Mouse (Mus musculus) megakaryocyte-erythroid progenitor cell, adult 5-6 weeks (primary cell): ENCODE measurements around the gene Aldh1l1. TPM values are rescaled to one million over a fixed set of nuclear protein-coding genes. Genes with fewer than 3 reads are reported as not detected.
A peak's percentile ranks its signal among the peaks of the same experiment; 100 is the strongest.

Experiments
- ATAC-seq: replicated peaks from 2 replicates; pipeline ENCODE4 v1.8.0; 2016; ENCODE audit warnings: mild to moderate bottlenecking, inconsistent platforms; ENCODE audit not compliant: severe bottlenecking, poor library complexity, low FRiP score, low TSS enrichment
- total RNA-seq, 2 experiments: library from RNA; stranded (forward) in 1 of 2; stranded (reverse) in 1 of 2; fragments of 200-1000, 215-1000 nt in 1 of 2; fragments of >200 nt in 1 of 2; fragmentation: Nextera tagmentation in 1 of 2; gene quantifications; 2 replicates each; pipeline ENCODE4 v1.2.3; 2014 to 2017

The Aldh1l1 gene
- total RNA-seq, 2 experiments from 2014 or later = 4.1 to 5.3 TPM

DNA sequence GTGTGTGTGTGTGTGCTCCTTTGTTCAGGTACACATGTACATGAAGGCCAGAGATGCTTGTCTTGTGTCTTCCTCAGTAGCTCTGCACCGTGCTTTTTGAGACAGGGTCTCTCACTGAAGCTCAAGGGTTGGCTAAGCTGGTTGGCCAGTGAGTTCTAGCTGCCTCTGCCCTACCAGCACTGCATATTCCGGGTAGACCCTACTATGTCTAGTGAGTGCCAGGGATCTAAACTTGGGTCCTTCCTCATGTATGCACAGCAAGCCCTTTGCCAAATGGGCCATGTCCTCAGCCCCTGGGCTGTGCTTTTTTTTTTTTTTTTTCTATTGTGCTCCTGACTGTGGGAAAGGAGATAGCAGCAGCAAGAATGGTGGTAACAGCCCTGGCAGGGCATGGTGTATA, 16.0 kb upstream of the Aldh1l1 start:
- no peak for ATAC-seq

DNA sequence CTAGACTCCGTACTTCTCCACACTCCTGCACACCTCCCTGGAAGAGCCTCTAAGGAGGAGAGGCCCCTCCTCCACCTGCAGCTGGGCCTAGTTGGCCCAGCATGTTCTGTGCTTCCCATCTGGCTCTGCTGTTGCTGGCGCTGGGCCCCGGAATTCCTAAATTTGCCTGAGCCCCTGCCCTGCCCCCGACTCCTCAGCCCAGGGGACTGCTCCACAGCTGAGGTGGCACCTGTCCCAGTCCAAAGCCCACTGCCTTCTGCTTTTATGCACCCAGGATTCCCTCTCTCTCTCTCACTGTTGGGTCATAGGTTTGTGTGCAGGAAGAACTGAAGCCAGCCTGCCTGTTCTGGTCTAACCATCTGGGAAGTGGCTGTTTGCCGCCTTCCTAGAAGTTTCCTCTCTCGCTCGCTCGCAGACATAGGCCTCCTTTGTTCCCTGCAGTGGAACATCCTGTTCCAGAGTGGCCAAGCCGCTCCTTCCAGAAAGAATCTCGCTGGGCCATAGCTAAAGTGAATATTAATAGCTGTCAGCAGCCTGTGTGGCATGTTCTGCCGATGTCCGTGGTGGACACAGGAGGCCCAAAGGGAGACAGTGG, 15.2 kb upstream of the Aldh1l1 start:
- no peak for ATAC-seq

DNA sequence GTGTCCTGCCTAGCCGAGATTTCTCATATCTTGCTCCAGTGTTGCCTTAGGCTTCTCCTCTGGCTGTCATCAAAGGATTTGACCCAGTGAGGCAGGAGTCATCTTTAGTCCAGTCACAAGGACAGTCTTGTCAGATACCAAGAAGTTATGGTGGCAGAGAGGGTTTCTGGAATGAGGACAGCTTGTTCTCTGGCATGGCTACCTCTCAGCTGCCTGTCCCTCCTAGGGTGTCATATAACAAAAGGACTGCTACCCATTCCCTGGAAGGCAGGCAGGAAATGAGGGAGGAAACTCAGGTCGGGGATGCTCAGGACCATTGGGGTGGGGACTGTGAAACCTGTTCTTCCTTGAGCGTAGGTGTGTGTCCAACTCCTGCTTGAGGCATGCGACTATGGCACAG, 14.1 kb upstream of the Aldh1l1 start:
- ATAC-seq = no peak

DNA sequence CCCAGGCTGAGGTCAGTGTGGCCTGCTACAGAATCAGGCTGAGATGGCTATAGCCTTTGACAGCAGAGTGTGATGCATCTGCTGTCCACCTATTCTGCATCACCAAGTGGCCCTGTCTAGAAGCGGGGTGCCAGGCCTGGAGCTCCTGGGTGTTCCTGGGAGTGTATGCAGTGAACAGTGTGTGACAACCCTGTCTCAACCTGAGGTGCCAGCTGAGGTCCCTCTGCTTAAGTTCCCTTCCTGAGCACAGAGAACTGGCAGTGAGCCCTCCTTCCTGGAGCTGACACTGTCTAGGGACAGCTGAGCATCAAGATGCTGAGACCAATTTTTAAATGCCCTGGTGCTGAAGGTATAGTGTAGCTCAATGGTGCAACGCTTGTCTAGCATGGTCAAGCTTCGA, 13.5 kb upstream of the Aldh1l1 start:
- no peak for ATAC-seq

DNA sequence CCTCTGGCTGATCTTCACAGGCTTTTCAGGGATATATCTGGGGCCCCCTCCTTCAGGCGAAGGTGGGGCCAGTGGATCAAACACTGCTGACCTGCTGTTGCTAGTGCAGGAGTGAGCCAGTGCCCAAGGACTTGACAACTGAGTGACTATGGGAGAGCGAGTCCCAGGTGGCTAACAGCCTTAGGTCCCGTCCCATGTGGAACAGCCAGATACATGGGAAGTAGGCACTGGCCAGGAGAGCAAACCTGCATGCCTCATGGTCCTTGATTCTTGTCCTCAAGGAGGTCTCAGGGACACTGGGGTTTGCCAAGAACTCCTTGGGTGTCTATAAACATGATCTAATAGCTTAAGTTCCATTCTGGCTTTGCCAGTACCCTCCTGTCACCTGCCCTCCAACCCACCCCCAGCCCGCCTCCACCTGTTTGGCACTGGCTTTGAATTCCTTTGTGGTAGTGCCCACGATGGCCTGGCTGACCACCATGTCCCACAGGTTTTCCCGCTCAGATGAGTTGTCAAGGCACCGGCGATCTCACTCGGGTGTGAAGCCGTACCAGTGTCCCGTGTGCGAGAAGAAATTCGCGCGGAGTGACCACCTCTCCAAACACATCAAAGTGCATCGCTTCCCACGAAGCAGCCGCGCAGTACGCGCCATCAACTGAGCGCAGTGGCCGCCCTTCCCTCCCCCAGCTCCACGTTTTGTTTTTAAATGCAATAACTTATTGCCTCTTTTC, 12.4 kb upstream of the Aldh1l1 start:
- no peak for ATAC-seq

DNA sequence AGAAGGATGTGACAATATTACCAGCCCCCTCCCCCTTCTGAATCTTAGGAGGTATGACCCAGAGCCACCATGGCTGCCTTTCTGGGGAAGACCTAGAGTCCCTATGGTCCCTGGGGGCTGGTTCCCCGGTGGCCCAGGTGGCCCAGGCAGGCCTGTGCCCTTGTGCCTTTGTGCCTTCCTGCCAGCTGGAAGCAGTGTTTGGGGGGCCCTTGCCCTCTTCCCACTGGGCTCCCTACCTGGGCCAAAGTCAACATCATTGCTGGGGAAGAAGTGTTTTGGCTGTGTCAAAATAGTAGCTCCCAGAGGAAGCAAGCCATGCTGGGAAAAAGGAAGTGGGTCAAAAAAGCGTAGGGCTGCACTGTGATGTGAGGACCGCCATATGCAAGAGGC, 11.9 kb upstream of the Aldh1l1 start:
- ATAC-seq = no peak

DNA sequence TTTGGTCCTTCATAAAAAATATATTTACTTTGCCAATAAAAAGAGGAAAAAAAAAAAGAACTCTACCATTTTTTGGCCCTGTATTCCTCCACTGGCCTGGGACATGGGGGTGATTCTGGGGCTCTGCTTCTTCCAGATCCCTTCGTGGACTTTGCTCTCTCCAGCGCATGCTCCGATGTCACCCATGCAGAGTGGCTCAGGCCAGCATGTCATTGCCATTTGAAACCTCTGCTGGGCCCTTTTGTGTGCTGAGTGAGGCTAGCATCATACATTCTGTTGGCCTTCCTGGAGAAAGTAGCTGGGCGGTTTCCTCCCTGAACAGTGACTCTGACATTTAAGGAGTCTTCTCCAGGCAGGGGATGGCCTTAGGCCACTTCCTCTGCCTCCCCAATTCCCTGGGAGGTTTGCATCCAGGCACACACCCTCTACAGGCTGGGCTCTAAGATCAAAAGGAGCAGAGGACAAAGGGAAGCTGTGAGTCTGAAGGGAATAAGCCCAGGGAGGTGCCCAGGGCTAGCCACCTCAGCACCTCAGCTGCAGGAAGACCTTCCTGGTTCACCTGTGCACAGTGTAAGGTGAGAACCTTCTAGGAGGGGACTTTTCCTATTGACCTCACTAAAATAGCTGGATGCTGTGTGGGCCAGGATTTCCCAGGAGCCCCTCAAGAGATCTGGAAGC, 10.9 kb upstream of the Aldh1l1 start:
- ATAC-seq = no peak

DNA sequence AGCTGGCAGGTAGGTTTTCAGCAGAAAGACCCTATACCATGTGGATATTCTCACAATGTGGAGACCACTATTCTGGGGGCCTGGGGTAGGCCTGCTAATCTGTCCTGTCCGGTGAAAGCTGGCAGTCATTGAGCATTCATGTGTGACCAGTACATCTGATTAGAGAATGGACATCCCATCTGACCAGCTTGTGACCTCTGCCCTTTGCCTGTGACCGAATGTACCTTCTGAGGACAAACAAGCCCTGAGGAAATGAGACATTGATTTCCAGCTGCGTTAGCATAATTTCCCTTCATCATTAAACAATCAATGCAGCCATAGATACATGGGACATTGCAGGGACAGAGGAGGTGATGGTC, 10.4 kb upstream of the Aldh1l1 start:
- ATAC-seq = no peak

DNA sequence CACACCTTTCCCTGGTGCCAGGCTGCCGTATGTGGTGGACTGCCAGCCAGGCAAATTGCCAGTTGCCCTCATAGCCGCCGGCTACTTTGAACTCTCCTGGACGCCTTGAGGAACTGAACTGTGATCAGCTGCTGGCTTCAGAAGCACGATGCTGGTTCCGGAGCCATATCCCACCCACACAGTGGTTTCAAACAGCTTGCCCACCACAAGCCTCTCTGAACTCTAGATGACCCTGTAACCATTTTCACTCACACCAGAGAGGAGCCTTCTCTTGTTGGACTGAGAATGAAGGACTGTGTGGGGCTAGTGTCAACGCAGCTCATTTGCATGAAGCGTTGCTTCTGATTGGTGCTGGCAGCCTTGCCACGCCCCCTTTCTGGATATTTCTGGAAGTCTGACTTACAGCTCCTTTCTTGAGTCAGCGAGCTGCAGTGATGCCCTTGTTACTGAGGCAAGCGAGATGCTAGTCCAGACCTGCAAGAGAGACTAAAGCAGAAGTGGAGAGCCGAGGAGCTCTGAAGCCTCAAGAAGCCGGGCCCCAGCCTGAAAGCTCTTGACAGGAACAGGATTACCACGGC, 9.2 kb upstream of the Aldh1l1 start:
- ATAC-seq = peak; percentile 24; the same call in 1 of the 2 replicates

DNA sequence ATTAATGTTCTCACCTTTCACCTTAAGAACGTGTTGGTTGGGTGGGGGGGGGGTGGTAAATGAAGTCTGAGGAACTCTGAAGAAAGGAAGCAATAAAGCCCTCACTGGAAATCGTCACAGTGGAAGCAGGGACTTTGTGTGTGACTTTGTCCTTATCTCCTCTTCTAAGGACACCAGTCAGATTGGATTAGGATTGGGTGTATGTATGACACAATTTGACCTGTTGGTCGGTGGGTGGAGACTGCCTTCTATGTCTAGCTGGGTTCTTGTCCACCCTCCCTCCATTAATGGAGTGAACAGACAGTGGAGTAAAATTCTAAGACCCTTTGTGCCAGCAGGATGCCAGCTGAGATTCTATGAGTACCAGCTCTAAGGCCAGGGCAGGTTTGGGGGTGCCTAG, 2.0 kb upstream of the Aldh1l1 start:
- ATAC-seq = no peak

DNA sequence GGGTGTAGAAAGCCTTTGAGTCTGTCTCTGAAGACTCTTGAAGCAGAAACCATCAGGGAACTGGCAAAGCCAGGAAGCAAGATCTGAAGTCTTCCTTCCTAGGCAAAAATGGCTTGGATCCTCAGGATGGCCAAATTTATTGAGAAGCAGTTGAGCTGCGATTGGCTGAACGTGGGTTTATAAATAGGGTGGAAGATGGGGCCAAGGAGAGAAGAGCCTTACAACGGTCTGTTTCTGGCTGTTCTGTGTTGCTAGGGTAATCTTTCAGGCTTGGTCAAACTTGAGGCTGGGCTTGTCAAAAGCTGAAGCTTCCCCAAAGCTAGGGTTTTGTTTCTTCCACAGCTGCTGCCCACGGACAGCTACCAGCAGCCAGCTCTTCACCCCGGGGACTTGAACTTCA, 1.4 kb upstream of the Aldh1l1 start:
- ATAC-seq = no peak

DNA sequence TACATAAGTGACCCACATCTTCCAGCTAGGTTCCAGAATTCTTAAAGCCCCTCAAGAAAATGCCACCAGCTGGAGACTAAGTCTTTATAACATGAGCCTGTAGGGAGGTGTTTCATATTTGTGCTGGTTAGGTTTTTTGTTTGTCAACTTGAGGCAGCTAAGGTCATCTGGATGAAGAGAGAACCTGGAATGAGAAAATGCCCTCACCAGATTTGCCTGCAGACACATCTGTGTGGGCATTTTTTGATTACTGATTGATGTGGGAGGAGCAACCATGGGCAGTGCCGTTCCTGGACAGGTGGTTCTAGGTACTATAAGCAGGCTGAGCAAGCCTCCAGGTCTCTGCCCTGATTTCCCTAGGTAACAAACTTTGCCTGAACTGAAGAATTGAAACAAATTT, 1.3 kb downstream of the Aldh1l1 start:
- ATAC-seq = no peak

DNA sequence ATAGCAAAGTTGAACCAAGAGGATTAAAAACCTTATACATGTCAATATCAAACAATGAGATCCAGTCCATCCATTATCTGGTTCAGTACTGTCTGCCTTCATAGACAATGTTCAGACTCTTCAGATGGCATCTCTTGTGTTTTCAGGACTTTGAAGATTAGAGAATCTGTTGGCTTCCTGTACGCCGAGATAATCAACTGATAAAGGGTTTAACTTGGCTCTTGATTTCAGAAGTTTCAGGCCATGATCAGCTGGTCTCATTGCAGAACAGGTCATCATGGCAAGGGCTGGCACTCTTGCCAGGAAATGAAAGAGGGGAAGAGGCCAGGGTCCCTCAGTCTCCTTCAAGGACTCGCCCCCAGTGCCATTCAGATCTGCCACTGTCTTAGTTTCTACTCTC, 3.3 kb downstream of the Aldh1l1 start:
- no peak for ATAC-seq

DNA sequence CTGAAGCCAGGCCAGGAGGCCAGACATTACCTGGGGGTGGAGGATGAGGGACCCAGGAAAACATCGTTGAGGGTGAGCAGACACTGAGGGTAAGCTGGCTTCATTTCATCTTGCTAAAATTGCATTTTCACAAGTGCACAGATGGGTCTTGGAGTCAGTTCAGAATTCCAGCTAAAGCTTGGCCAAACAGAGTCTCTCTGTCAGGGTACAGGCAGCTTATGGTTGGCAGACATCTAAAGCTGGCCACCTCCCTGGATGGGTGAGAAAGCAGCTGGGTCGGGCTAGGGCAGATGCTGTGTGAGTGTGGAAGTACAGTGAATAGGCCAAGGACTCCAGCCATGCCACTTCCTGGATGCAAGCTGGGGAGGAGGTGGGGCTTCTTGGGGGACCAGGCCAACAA, 4.7 kb downstream of the Aldh1l1 start:
- no peak for ATAC-seq

DNA sequence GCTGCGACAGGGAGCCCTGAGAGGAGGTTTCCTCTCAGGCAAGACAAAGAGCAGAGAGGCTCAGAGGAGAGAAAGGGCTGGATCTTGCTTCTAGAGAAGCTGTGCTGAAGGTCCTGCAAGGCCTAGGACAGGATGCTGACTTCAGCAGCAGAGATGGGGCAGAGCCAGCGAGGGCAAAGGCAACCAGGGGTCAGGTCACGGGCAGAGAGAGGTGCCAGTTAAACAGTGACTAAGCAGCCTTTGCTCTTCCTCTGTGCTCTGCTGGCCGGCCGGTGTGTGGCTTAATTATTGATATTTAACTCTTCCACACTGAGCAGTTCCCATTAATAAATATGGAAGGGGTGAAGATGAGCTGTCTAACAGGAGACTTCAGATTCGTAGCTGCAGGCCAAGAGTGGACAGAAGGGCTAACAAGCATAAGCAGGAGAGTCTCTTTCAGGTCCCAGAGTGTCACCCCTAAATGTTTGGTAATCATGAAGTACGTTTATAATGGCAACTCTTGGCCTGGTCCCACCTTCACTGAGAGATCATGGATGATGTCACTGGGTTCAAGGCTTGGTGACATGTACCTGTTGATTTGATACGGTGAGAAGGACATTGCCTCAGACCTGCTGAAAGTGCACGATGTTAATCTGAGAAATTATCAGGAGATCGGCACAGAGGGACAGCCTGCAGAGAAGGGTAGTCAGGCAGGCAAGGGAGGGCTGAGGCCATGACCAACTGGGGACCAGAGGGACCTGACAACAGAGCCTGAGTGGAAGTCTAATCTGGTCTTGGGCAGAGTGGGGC, 5.9 kb downstream of the Aldh1l1 start:
- ATAC-seq = no peak

DNA sequence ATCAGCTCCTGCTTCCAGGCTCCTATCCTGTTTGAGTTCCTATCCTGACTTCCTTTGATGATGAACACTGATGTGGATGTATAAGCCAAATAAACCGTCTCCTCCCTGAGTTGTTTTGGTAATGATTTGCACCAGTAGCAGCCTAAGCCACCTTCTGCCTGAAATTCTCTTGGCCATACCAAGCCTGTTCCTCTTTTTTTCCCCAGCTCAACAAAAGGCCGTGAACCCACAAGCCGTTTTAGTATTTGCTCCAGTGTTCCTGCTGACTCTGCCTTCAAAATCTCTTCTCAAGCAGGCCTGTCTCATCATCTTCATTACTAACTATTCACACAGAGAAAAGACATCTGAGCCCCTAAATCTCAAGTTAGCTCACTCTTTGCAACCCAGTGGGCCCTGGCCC, 7.9 kb downstream of the Aldh1l1 start:
- ATAC-seq = no peak

DNA sequence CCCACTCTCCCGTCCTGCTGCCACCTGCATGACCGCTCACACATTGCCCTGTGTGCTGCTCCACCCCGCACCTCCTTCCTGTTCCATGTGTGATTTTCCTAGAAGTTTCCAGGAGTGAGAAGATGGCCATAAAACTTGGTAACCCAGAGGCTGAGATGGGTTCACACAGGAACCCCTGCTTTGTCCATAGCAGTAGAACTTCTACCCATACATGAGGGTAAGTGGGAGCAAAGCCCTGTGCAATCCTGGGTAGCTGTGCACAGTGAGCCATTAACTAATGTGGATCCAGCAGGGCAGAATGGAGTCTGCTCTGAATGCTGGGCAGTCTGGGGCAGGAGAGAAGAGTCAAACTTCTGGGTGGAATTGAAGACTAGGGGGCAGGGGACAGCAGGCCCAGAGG, 8.3 kb downstream of the Aldh1l1 start:
- no peak for ATAC-seq

DNA sequence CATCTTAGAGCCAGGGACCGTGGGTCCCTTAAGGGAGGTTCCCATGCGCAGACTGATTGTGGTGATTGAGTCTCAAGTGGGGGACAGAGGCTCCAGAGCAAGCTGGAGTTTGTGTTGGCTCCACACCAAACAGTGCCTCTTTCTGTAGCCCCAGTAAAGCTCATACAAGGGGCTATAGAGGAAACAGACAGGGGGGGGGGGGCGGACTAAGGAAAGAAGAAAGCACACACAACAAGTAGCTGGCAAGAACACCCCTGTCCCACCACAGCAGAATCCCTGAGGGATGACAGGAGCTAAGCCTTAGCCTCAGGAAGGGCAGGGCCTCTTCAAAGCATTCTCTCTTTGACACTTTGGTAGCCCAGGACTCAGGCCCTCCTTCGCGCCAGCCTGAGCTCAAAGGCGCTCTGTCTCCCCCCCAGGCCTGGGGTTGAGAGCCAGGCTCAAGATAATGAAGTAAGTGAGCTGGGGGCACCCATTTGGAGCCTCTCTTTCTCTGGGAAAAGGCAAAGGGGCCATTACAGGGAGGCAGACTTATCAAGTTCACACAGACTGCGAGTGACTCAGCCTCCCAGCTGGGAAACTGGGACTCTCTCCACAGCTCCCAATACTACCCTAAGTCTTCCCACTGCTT, 9.2 kb downstream of the Aldh1l1 start:
- ATAC-seq = no peak

DNA sequence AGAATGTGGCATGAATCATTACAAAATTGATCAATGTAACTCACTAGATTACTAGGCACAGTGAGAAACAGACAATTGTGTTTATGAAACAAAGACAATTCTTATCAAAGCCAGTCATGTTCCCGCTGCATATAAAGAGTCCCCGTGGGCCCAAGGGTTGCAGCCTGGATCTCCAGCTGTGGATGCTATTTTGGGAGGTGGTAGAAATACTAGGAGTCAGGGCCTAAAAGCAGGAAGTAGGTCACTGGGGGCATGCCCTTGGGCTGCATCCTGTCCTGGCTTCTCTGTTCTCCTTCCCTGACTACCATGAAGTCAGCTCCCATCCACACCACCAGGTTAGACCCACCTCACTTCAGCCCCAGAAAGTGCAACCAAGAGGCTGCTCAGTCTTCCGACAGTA, 10.0 kb downstream of the Aldh1l1 start:
- ATAC-seq = no peak

DNA sequence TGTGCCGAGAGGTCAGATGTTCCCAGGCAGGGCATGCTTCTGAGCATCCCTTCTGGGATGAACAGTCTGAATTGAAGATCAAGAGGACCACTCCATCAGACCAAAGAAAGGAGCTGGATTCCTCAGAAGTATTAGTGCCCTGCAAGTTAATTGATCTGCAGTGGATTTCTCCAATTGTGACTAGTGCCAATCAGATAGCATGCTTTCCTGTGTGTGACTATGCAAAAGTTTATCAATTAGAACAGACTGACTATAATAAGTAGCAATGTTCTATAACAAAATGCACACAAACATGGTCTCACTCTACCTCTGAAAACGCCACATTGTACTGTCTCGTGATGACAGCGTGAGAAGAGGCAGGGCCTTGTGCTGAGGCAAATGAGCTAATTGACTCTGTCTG, 13.3 kb downstream of the Aldh1l1 start:
- ATAC-seq = no peak
